ENCODE assay signal across 13 mouse cellular contexts in genomic region chr16:20706407-20707055, GRCm38 (mm10). TPM values are rescaled to one million over a fixed set of nuclear protein-coding genes. Genes with fewer than 3 reads are reported as not detected.
DNase-seq lines count a peak whose midpoint lies in the region; ATAC-seq and TF ChIP-seq lines count a peak whose summit lies in the region.
"Had no signal": no experiment of that assay in that cellular context is flagged by ENCODE, and none has a peak within 500 bp of the region (broad histone marks: within the 10 kb centered on the region; RNA-seq: fewer than 3 reads in every experiment).

No protein-coding gene starts in this region.

- peaks cover 29% of the 10 kb centered on the region for H3K36me3 ChIP-seq in stomach, embryonic 15.5 days
- peaks cover 3% of the 10 kb centered on the region; the same call in 1 of the 2 replicates for H3K36me3 ChIP-seq in stomach, postnatal 0 days (ENCODE audit: control insufficient read depth, insufficient read depth, low read length)
- H3K36me3 ChIP-seq in forebrain, embryonic 10.5 days (replicated peaks): peaks cover 82% of the 10 kb centered on the region

- 88% methylated on average over 2 of the region's 2 CpGs for WGBS in stomach, embryonic 15.5 days
- WGBS in stomach, postnatal 0 days: 91% methylated on average over 2 of the region's 2 CpGs
- whole genome bisulfite sequencing in forebrain, embryonic 10.5 days: 95% methylated on average over 2 of the region's 2 CpGs

- H3K27ac ChIP-seq in stomach, embryonic 15.5 days: no peak overlapping the region
- no peak overlapping the region for H3K27ac ChIP-seq in stomach, postnatal 0 days (replicated peaks)
- H3K27ac ChIP-seq in forebrain, embryonic 10.5 days: no peak overlapping the region
- H3K27ac ChIP-seq: embryonic facial prominence, embryonic 13.5 days; hindbrain, embryonic 12.5 days; neural tube, embryonic 12.5 days had no signal

- H3K27me3 ChIP-seq in stomach, embryonic 15.5 days (replicated peaks): no peaks in the 10 kb centered on the region
- no peaks in the 10 kb centered on the region for H3K27me3 ChIP-seq in stomach, postnatal 0 days (ENCODE audit: control insufficient read depth, insufficient read depth, low read length)
- 0 out of 2 replicates have a peak, but pooled peaks cover 1% of the 10 kb centered on the region for H3K27me3 ChIP-seq in forebrain, embryonic 10.5 days (ENCODE audit: poor library complexity, severe bottlenecking)
- H3K27me3 ChIP-seq: embryonic facial prominence, embryonic 13.5 days; hindbrain, embryonic 12.5 days; neural tube, embryonic 12.5 days had no signal

- no peak overlapping the region for H3K4me3 ChIP-seq in stomach, embryonic 15.5 days (replicated peaks)
- no peak overlapping the region for H3K4me3 ChIP-seq in stomach, postnatal 0 days (ENCODE audit: low read depth, low read length)
- H3K4me3 ChIP-seq in forebrain, embryonic 10.5 days: no peak overlapping the region
- H3K4me3 ChIP-seq: embryonic facial prominence, embryonic 13.5 days; hindbrain, embryonic 12.5 days; neural tube, embryonic 12.5 days had no signal

- H3K4me2 ChIP-seq in stomach, embryonic 15.5 days: no peak overlapping the region
- H3K4me2 ChIP-seq in stomach, postnatal 0 days (replicated peaks; ENCODE audit: low read depth): no peak overlapping the region
- H3K4me2 ChIP-seq: embryonic facial prominence, embryonic 13.5 days; hindbrain, embryonic 12.5 days; midbrain, embryonic 11.5 days; neural tube, embryonic 12.5 days had no signal

- DNase-seq in adrenal gland, adult 2 months: peak; percentile 70
- DNase-seq in adrenal gland, adult 8-10 months: no peak
- peak; percentile 73 for DNase-seq in kidney, postnatal 10 days
- no peak for DNase-seq in kidney, adult 9 months
- no peak for DNase-seq in stomach, postnatal 0 days (ENCODE audit: low spot score)
- DNase-seq in urinary bladder, postnatal 36 days (ENCODE audit: low spot score in 2 of 2): no peak
- DNase-seq in forebrain, embryonic 10.5 days (ENCODE audit: extremely low spot score, low spot score): no peak
- DNase-seq: thymus, adult 18-20 months had no signal

- 0 out of 2 replicates have a peak, but pooled peaks have one; percentile 14 for ATAC-seq in stomach, embryonic 15.5 days (ENCODE audit: insufficient read depth, low FRiP score, low read depth)
- ATAC-seq in stomach, postnatal 0 days (ENCODE audit: low FRiP score, low TSS enrichment): no peak

- no peak for TF ChIP-seq CTCF in stomach, postnatal 0 days (IDR thresholded peaks at IDR 0.05; ENCODE audit: low read depth)

- TF ChIP-seq EP300 in stomach, postnatal 0 days (optimal IDR thresholded peaks at IDR 0.05): no peak

- no peak overlapping the region for H3K9ac ChIP-seq in stomach, embryonic 15.5 days
- no peak overlapping the region for H3K9ac ChIP-seq in stomach, postnatal 0 days (ENCODE audit: low read length)
- H3K9ac ChIP-seq: embryonic facial prominence, embryonic 13.5 days; hindbrain, embryonic 12.5 days; neural tube, embryonic 12.5 days had no signal

- peaks cover 12% of the 10 kb centered on the region for H3K4me1 ChIP-seq in stomach, embryonic 15.5 days
- no peaks in the 10 kb centered on the region for H3K4me1 ChIP-seq in stomach, postnatal 0 days (replicated peaks; ENCODE audit: control insufficient read depth, insufficient read depth)
- peaks cover 39% of the 10 kb centered on the region for H3K4me1 ChIP-seq in forebrain, embryonic 10.5 days

- H3K9me3 ChIP-seq in stomach, embryonic 15.5 days: no peaks in the 10 kb centered on the region
- H3K9me3 ChIP-seq in stomach, postnatal 0 days (ENCODE audit: control insufficient read depth, low read length): no peaks in the 10 kb centered on the region
- no peaks in the 10 kb centered on the region for H3K9me3 ChIP-seq in forebrain, embryonic 10.5 days
- H3K9me3 ChIP-seq: embryonic facial prominence, embryonic 13.5 days; hindbrain, embryonic 12.5 days; neural tube, embryonic 12.5 days had no signal

RNA-seq across cellular contexts. Expression of gene Polr2h, which starts 10.9 kb away (rescaled TPM):
- 10 to 100 TPM; 31.2 to 45.2 TPM for total RNA-seq in adrenal gland, adult 2 months (2021)
- polyA plus RNA-seq in adrenal gland, adult 2 months (2012; rRNA removed): 9.3 and 9.5 TPM in 2 replicates
- total RNA-seq in adrenal gland, adult 8-10 months (2022): 10 to 100 TPM; 44.3 to 56.0 (median 51.0) TPM
- 95.7 and 97.3 TPM in 2 replicates for polyA plus RNA-seq in stomach, embryonic 15.5 days (2015; fragmentation: Nextera tagmentation; extraction: Ambion mirVana)
- 59.5 and 60.4 TPM in 2 replicates for polyA plus RNA-seq in stomach, postnatal 0 days (2015; fragmentation: Nextera tagmentation; extraction: Ambion mirVana)
- 155 and 163 TPM in 2 replicates for polyA plus RNA-seq in forebrain, embryonic 10.5 days (2016; fragmentation: Nextera tagmentation; extraction: Ambion mirVana)

RNA-seq across cellular contexts. Expression of gene Clcn2, which starts 11.0 kb away (rescaled TPM):
- total RNA-seq in adrenal gland, adult 2 months (2021): 10 to 100 TPM; 24.5 to 60.5 TPM
- 198 and 282 TPM in 2 replicates for polyA plus RNA-seq in adrenal gland, adult 2 months (2012; rRNA removed)
- total RNA-seq in adrenal gland, adult 8-10 months (2022): 10 to 100 TPM; 44.5 to 52.2 (median 47.6) TPM
- polyA plus RNA-seq in stomach, embryonic 15.5 days (2015; fragmentation: Nextera tagmentation; extraction: Ambion mirVana): 15.3 and 20.2 TPM in 2 replicates
- polyA plus RNA-seq in stomach, postnatal 0 days (2015; fragmentation: Nextera tagmentation; extraction: Ambion mirVana): 8.4 and 10.7 TPM in 2 replicates
- polyA plus RNA-seq in forebrain, embryonic 10.5 days (2016; fragmentation: Nextera tagmentation; extraction: Ambion mirVana): 11.4 and 12.5 TPM in 2 replicates

RNA-seq across cellular contexts. Expression of gene Fam131a, which starts 13.5 kb away (rescaled TPM):
- 10 to 100 TPM; 10.3 to 13.3 TPM for total RNA-seq in adrenal gland, adult 2 months (2021)
- 24.9 and 29.4 TPM in 2 replicates for polyA plus RNA-seq in adrenal gland, adult 2 months (2012; rRNA removed)
- 10 to 100 TPM; 15.1 to 24.4 (median 19.7) TPM for total RNA-seq in adrenal gland, adult 8-10 months (2022)
- 8.5 and 9.1 TPM in 2 replicates for polyA plus RNA-seq in stomach, embryonic 15.5 days (2015; fragmentation: Nextera tagmentation; extraction: Ambion mirVana)
- 6.7 and 7.0 TPM in 2 replicates for polyA plus RNA-seq in stomach, postnatal 0 days (2015; fragmentation: Nextera tagmentation; extraction: Ambion mirVana)
- polyA plus RNA-seq in forebrain, embryonic 10.5 days (2016; fragmentation: Nextera tagmentation; extraction: Ambion mirVana): 6.3 and 7.1 TPM in 2 replicates

RNA-seq across cellular contexts. Expression of gene Chrd, which starts 26.4 kb away (rescaled TPM):
- 10 to 100 TPM in 1 of 2 experiments, 1 to 10 TPM in 1; 9.1 to 19.3 TPM for total RNA-seq in adrenal gland, adult 2 months (2021)
- 41.4 and 43.5 TPM in 2 replicates for polyA plus RNA-seq in adrenal gland, adult 2 months (2012; rRNA removed)
- total RNA-seq in adrenal gland, adult 8-10 months (2022): 10 to 100 TPM; 10.2 to 30.3 (median 20.0) TPM
- 4.0 and 4.7 TPM in 2 replicates for polyA plus RNA-seq in stomach, embryonic 15.5 days (2015; fragmentation: Nextera tagmentation; extraction: Ambion mirVana)
- polyA plus RNA-seq in stomach, postnatal 0 days (2015; fragmentation: Nextera tagmentation; extraction: Ambion mirVana): 2.9 and 3.9 TPM in 2 replicates
- polyA plus RNA-seq in forebrain, embryonic 10.5 days (2016; fragmentation: Nextera tagmentation; extraction: Ambion mirVana): 0.87 and 1.2 TPM in 2 replicates

RNA-seq across cellular contexts. Expression of gene Thpo, which starts 27.8 kb away (rescaled TPM):
- total RNA-seq in adrenal gland, adult 2 months (2021): 1 to 10 TPM; 1.2 to 6.4 TPM
- polyA plus RNA-seq in adrenal gland, adult 2 months (2012; rRNA removed): 9.7 and 15.3 TPM in 2 replicates
- 1 to 10 TPM; 2.3 to 3.1 (median 2.7) TPM for total RNA-seq in adrenal gland, adult 8-10 months (2022)
- polyA plus RNA-seq in stomach, embryonic 15.5 days (2015; fragmentation: Nextera tagmentation; extraction: Ambion mirVana): 1.0 and 1.1 TPM in 2 replicates
- polyA plus RNA-seq in stomach, postnatal 0 days (2015; fragmentation: Nextera tagmentation; extraction: Ambion mirVana): 0.40 and 0.42 TPM in 2 replicates
- 0.31 and 0.46 TPM in 2 replicates for polyA plus RNA-seq in forebrain, embryonic 10.5 days (2016; fragmentation: Nextera tagmentation; extraction: Ambion mirVana)

Comparison
In these comparisons a context has a peak if more than half of its experiments do, and no peak if none do; other contexts are left out.
1. DNase-seq: peak in adrenal gland, adult 2 months (single experiment) and kidney, postnatal 10 days (single experiment); none in adrenal gland, adult 8-10 months (single experiment), kidney, adult 9 months (single experiment), stomach, postnatal 0 days (single experiment), urinary bladder, postnatal 36 days (0 of 2) and forebrain, embryonic 10.5 days (single experiment).